Mouse (Mus musculus) midbrain, postnatal 0 days (tissue): Measurements from ENCODE around the gene Kdm5b. TPM values are rescaled to one million over a fixed set of nuclear protein-coding genes. Genes with fewer than 3 reads are reported as not detected.
A peak's percentile ranks its signal among the peaks of the same experiment; 100 is the strongest.

Experiments used
- ATAC-seq: fragments of 200-750 bp; cut with Nextera tagmentation; 2 replicates; pipeline ENCODE4 v1.8.0; 2017; ENCODE audit warnings: moderate number of reproducible peaks, mild to moderate bottlenecking, moderate TSS enrichment, moderate library complexity; ENCODE audit not compliant: low FRiP score
- DNase-seq: peaks from one replicate; pipeline ENCODE4 v3.0.0-alpha.2; 2015; ENCODE audit warnings: low spot score
- H3K27ac ChIP-seq: fragments of 300-500 bp; sonication (generic); 2 replicates; pipeline ENCODE4 v1.5.1; 2014; ENCODE audit warnings: low read depth, mild to moderate bottlenecking, low read length, mixed read lengths
- H3K27me3 ChIP-seq: fragments of 300-500 bp; sonication (generic); 2 replicates; pipeline ENCODE4 v1.6.1; 2014; ENCODE audit warnings: low read length, control low read depth, mixed read lengths; ENCODE audit not compliant: insufficient read depth
- H3K36me3 ChIP-seq: fragments of 300-500 bp; sonication (generic); 2 replicates; pipeline ENCODE4 v1.6.1; 2014; ENCODE audit warnings: low read length, control low read depth, mixed read lengths; ENCODE audit not compliant: insufficient read depth
- H3K4me1 ChIP-seq: fragments of 300-500 bp; sonication (generic); 2 replicates; pipeline ENCODE4 v1.6.1; 2014; ENCODE audit warnings: mild to moderate bottlenecking, control low read depth, antibody characterized with exemption, low read length, mixed read lengths; ENCODE audit not compliant: insufficient read depth
- H3K4me2 ChIP-seq: fragments of 300-500 bp; sonication (generic); 2 replicates; pipeline ENCODE4 v1.6.1; 2014; ENCODE audit warnings: low read depth, mild to moderate bottlenecking, low read length, mixed read lengths; ENCODE audit not compliant: poor library complexity, severe bottlenecking
- H3K4me3 ChIP-seq: fragments of 300-500 bp; sonication (generic); 2 replicates; pipeline ENCODE4 v1.5.1; 2014; ENCODE audit warnings: low read depth, mild to moderate bottlenecking, low read length, moderate library complexity
- H3K9ac ChIP-seq: fragments of 300-500 bp; sonication (generic); replicated peaks from 2 replicates; pipeline ENCODE4 v1.6.1; 2014; ENCODE audit warnings: mild to moderate bottlenecking, low read length, moderate library complexity, mixed read lengths; ENCODE audit not compliant: poor library complexity, severe bottlenecking
- H3K9me3 ChIP-seq: fragments of 300-500 bp; sonication (generic); 2 replicates; pipeline ENCODE4 v1.6.1; 2016; ENCODE audit warnings: low read length, control low read depth
- CTCF ChIP-seq: IDR thresholded peaks from 2 replicates; pipeline ENCODE4 v1.5.1; 2016; ENCODE audit warnings: antibody characterized with exemption, mild to moderate bottlenecking
- WGBS: fragments of 180-500 bp; shearing (Covaris S2); extraction: QIAGEN DNeasy Blood & Tissue Kit; methylation state at CpG from one replicate; pipeline ENCODE4 v1.1.7; 2014; 5-methylcytosine and 5-hydroxymethylcytosine counted together
- polyA plus RNA-seq: library from polyadenylated mRNA; unstranded; fragments of >200 nt; fragmentation: Nextera tagmentation; extraction: Ambion mirVana; gene quantifications from 2 replicates; pipeline ENCODE4 v1.2.1, GENCODE M21; 2015
- total RNA-seq: library from RNA; depleted of rRNA; stranded (reverse); fragments of >200 nt; gene quantifications from 2 replicates; pipeline ENCODE4 v1.2.3, GENCODE M21; 2014

Kdm5b gene
- total and polyA plus RNA-seq, 2 experiments from 2014 or later = 43.7 to 65.9 TPM

DNA sequence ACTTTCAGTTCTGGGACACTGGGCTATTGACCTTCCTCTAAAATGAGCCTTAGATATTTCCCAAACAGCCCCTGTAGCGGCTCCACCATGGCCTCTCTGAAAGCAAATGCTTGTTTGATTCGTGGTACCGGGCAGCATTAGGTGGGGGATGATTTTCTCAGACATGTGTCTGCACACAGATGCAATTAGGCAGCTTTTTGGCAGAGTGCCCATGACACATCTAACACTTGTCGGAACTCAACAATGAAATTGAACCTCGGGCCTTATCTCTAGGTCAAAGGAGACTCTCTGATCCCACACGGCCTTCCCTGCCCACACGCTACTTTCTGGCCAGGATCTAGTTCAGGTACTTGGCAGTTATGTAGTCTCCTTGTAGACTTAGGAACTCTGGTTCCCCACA lies 98.9 kb downstream of the Kdm5b start:
- Histone ChIP-seq H3K27ac (no peak overlapping the region), H3K36me3 (no peaks in the 10 kb centered on the region), H3K4me1 (peaks cover under 1% of the 10 kb centered on the region; the same call in 1 of the 2 replicates), H3K4me3 (no peak overlapping the region), H3K4me2 (no peak overlapping the region), H3K27me3 (no peaks in the 10 kb centered on the region), H3K9ac (no peak overlapping the region), H3K9me3 (no peaks in the 10 kb centered on the region)
- WGBS = 61% methylated on average over 7 of the region's 7 CpGs
- DNase-seq = no peak
- TF ChIP-seq CTCF = no peak
- ATAC-seq = no peak

DNA sequence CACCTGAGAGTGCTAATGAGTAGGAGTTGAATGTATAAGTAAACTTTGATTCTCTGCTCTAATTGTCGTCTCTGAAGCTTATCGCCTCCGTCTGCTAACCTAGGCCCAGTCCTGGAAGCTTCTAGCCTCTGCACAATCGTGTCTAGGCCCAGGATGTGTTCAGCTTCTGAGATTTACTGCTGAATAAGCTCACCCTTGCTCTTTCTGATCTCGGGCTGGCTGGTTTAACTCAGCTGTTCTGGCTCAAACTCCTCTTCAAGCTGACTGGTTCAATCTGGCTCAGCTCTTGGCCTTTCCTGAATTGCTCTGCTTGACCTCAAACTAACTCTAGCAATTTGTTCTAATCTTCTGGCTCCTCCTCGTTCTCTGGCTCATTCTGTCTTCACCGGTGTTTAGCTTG lies 100.2 kb downstream of the Kdm5b start:
- H3K9ac ChIP-seq = no peak overlapping the region
- no peaks in the 10 kb centered on the region for H3K36me3 ChIP-seq
- H3K27ac ChIP-seq = no peak overlapping the region
- no peak for ATAC-seq
- H3K4me1 ChIP-seq = no peaks in the 10 kb centered on the region
- WGBS = 68% methylated on average over 7 of the region's 7 CpGs
- TF ChIP-seq CTCF = no peak
- H3K27me3 ChIP-seq = no peaks in the 10 kb centered on the region
- DNase-seq = no peak
- no peak overlapping the region for H3K4me2 ChIP-seq
- no peak overlapping the region for H3K4me3 ChIP-seq
- no peaks in the 10 kb centered on the region for H3K9me3 ChIP-seq

DNA sequence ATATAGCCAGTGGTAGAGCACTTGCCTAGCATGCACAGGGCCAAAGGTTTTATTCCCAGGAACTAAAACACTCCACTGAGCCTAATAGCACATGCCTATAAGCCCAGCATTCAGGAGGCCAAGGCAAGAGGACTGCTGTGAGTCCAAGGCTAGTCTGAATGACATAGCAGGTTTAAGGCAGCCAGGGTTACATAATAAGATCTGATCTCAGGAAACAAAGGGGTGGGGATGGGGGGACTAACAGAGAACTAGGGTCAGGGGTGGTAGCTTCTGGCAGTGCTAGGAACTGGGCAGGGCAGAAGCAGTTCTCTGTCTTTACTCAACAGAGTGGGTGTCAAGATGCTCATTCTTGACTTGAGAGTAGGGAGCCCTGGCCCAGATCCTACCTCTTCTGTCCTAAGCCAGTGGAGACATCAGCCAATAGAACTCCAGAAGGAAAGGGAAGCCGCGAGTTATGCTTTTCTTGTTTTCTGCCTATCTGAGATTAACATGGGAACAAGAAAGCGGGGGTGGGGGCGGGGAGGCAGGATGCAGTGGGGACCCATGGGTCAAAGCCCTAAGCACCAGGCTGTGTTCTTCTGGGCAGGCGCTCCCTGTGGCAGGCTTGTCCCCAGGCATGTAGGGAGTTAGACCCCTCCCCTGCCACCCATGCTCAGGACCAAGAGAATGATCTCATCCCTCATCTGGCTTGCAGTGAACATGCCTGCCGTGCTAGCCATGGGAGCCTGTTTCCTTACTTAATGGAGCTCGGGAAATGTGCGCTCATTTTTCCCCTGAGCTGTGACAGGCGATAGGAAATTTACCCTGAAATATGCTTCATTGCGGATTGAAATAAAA lies 111.5 kb downstream of the Kdm5b start:
- H3K4me1 ChIP-seq = no peaks in the 10 kb centered on the region
- ATAC-seq = no peak

DNA sequence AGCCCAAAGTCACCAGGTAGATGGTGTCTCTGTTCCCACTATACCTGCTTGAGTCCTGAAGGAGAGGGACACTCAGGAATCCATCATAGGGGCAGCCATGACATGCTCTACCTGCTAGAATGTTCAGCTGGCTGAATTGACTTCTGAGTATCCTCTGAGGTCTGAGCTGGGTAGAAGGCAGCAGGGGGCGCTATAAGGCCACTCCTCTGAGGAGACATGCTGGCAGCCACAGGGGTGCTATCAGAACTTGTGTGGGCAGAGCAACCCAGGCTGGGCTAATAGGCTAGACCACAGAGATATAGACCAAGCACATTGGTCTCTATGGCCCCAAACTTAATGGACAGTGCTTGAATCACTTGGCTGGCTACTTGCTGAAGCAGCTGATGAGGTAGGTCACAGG lies 114.3 kb downstream of the Kdm5b start:
- Histone ChIP-seq H3K4me2 (no peak overlapping the region), H3K27me3 (no peaks in the 10 kb centered on the region), H3K9ac (no peak overlapping the region), H3K36me3 (no peaks in the 10 kb centered on the region), H3K9me3 (no peaks in the 10 kb centered on the region), H3K4me1 (no peaks in the 10 kb centered on the region; the same call in 1 of the 2 replicates), H3K4me3 (no peak overlapping the region), H3K27ac (no peak overlapping the region)
- DNase-seq (no peak), ATAC-seq (no peak)
- WGBS = 11% methylated on average over 1 of the region's 1 CpGs
- TF ChIP-seq CTCF = no peak

More for the DNA sequence above, 111.5 kb downstream of the Kdm5b start:
- WGBS = 73% methylated on average over 10 of the region's 10 CpGs
- H3K27me3 ChIP-seq = no peaks in the 10 kb centered on the region
- no peak overlapping the region for H3K27ac ChIP-seq
- no peak for TF ChIP-seq CTCF
- H3K4me3 ChIP-seq = no peak overlapping the region
- H3K9ac ChIP-seq = no peak overlapping the region
- H3K36me3 ChIP-seq = no peaks in the 10 kb centered on the region
- peak; percentile 30 for DNase-seq
- no peak overlapping the region for H3K4me2 ChIP-seq
- no peaks in the 10 kb centered on the region for H3K9me3 ChIP-seq

DNA sequence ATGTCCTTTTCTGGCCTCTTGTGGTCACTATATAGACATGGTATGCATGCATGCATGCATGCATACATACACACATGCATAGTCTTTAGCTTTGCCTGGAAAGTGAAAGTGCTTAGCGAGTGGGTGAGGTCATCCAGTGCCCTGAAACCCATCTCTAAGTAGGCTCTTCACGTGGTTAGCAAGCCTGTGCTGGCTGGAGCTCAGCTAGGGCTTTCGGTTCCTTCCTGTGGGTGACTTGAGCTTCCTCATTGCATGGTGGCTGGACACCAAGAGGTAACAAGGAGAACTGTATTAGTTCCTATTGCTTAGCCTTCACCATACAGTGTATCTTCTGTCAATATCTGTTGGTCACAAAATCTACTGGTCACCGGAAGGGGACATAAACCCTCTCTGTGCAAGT lies 119.5 kb downstream of the Kdm5b start:
- no peak for TF ChIP-seq CTCF
- H3K4me3 ChIP-seq = no peak overlapping the region
- H3K4me2 ChIP-seq = no peak overlapping the region
- H3K36me3 ChIP-seq = no peaks in the 10 kb centered on the region
- 83% methylated on average over 4 of the region's 4 CpGs for WGBS
- ATAC-seq = no peak
- H3K9ac ChIP-seq = no peak overlapping the region
- no peaks in the 10 kb centered on the region for H3K9me3 ChIP-seq
- no peak for DNase-seq
- no peaks in the 10 kb centered on the region for H3K27me3 ChIP-seq
- H3K4me1 ChIP-seq = peaks cover 3% of the 10 kb centered on the region
- H3K27ac ChIP-seq = no peak overlapping the region

DNA sequence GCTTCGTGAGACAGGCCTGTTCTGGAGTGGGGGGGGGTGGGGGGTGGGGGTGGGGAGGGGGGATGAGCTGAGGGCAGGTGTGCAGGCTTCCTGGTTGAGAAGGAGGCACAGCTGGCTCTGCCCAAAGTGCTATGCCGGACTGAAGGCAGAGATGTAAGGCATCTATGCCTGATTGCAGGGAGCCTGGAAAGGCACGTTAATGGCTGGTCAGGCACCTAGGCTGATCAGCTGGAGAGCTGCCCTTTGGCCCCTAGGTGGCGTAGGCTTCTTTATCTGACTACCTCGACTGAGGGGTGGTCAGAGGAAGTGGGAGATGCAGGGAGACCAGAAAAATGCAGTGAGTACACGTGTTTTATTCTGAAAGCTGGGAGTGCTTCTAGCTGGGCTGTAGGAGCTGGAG lies 120.6 kb downstream of the Kdm5b start:
- Histone ChIP-seq H3K4me2 (no peak overlapping the region), H3K27ac (no peak overlapping the region), H3K27me3 (no peaks in the 10 kb centered on the region), H3K36me3 (no peaks in the 10 kb centered on the region), H3K4me1 (peaks cover 3% of the 10 kb centered on the region), H3K4me3 (no peak overlapping the region), H3K9me3 (no peaks in the 10 kb centered on the region), H3K9ac (no peak overlapping the region)
- WGBS = 23% methylated on average over 6 of the region's 6 CpGs
- DNase-seq (no peak), ATAC-seq (no peak)
- TF ChIP-seq CTCF = peak; percentile 35
